8 mouse cellular contexts compared by ENCODE assay signal in the genomic region with DNA sequence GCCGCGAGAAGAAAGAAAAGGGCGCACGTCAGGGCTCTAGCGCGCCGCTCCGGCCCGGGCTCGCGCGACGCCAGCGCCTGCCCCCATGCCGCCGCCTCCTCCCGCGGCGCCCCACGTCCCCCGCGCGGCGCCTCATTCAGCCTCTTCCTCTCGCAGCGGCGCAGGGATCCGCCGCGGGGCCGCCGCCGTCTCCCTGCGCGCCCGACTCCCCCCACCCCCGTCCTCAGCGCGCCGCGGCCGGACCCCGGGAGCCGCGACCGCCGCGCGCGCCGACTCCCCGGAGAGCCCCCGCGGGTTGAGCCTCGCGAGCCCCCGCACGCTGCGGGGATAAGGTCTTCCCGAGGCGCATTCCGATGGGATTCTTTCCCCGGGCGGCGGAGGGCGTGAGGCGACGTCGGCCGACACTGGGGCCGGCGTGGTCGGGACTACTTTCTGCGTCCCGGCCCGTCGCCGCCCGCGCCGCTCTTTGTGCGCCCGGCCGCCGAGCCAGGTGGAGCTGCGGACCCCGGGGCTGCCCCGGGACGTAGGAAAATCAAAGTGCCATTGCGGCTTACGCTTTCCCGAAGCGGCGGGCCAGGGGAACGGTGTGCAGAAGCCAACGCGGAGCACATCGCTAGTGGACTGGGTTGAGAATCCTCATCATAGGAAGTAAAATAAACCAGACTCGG. TPM values are rescaled to one million over a fixed set of nuclear protein-coding genes. Genes with fewer than 3 reads are reported as not detected.
DNase-seq lines count a peak whose midpoint lies in the region; ATAC-seq lines count a peak whose summit lies in the region.

A gene (minus strand): TSS at position 148 of the 668 bp plus-strand sequence.

- peak; percentile 95 for ATAC-seq in intestine, embryonic 15.5 days
- peak; percentile 72 for ATAC-seq in megakaryocyte-erythroid progenitor cell, adult 5-6 weeks (replicated peaks; ENCODE audit: low FRiP score, low TSS enrichment, poor library complexity, severe bottlenecking)

- H3K9me3 ChIP-seq in intestine, embryonic 15.5 days, result no peaks in the 10 kb centered on the region

- H3K4me2 ChIP-seq in intestine, embryonic 15.5 days (replicated peaks), result peak within 1 kb of the TSS; percentile 82

- 0 out of 2 replicates have a peak, but pooled peaks cover 3% of the 10 kb centered on the region for H3K4me1 ChIP-seq in intestine, embryonic 15.5 days (replicated peaks)

- 0% methylated on average over 71 of the region's 99 CpGs for WGBS in intestine, embryonic 15.5 days

- H3K27me3 ChIP-seq in intestine, embryonic 15.5 days (replicated peaks), result no peaks in the 10 kb centered on the region

- peak within 1 kb of the TSS; percentile 80 for H3K4me3 ChIP-seq in intestine, embryonic 15.5 days (replicated peaks)

- peak within 1 kb of the TSS; percentile 96 for H3K9ac ChIP-seq in intestine, embryonic 15.5 days

- intact Hi-C loops in gastrocnemius, postnatal 36 days (cut with DNase I), result loop anchor here (5.0 kb wide), 2 partner anchors 40 to 55 kb away; no protein-coding TSS in a partner anchor
- intact Hi-C loops in left cerebral cortex, postnatal 14 days (cut with DNase I), result loop anchor here (5.0 to 10.0 kb wide), 4 partner anchors 40 to 112 kb away; no protein-coding TSS in a partner anchor

- peak; percentile 88 to 97 for DNase-seq in adrenal gland, adult (ENCODE audit: inconsistent age in 2 of 2, low spot score in 1 of 2)
- peak; percentile 89 for DNase-seq in embryo, embryonic 10 days (ENCODE audit: low spot score)
- DNase-seq in gastrocnemius, postnatal 36 days, result peak; percentile 74 to 84
- DNase-seq in left cerebral cortex, postnatal 14 days (ENCODE audit: low spot score in 2 of 2), result peak; percentile 71 to 81
- peak; percentile 82 for DNase-seq in right cerebral cortex, postnatal 14 days
- DNase-seq in urinary bladder, postnatal 25 days (ENCODE audit: low spot score), result peak; percentile 77

- H3K27ac ChIP-seq in intestine, embryonic 15.5 days, result peak within 1 kb of the TSS; percentile 99

- no peaks in the 10 kb centered on the region for H3K36me3 ChIP-seq in intestine, embryonic 15.5 days

RNA-seq across cellular contexts. Expression of the gene that starts here (rescaled TPM):
- 10 to 100 TPM; 36.1 to 41.5 TPM for total RNA-seq in gastrocnemius, postnatal 36 days (2021)
- 25.4 and 25.5 TPM in 2 replicates for polyA plus RNA-seq in intestine, embryonic 15.5 days (2015; fragmentation: Nextera tagmentation; extraction: Ambion mirVana)
- total RNA-seq in left cerebral cortex, postnatal 14 days (2021), result 10 to 100 TPM; 41.5 to 46.1 TPM
- 22.9 and 31.8 TPM in 2 replicates for total RNA-seq in megakaryocyte-erythroid progenitor cell, adult 5-6 weeks (2014; fragmentation: Nextera tagmentation)
- total RNA-seq in megakaryocyte-erythroid progenitor cell, adult 5-6 weeks (2017), result 40.6 and 50.7 TPM in 2 replicates

Comparison
In these comparisons a context has a peak if more than half of its experiments do, and no peak if none do; other contexts are left out.
1. Peak in every context shown above with its lines: DNase-seq, ATAC-seq, H3K4me3 ChIP-seq and H3K27ac ChIP-seq.